In the genomic region with DNA sequence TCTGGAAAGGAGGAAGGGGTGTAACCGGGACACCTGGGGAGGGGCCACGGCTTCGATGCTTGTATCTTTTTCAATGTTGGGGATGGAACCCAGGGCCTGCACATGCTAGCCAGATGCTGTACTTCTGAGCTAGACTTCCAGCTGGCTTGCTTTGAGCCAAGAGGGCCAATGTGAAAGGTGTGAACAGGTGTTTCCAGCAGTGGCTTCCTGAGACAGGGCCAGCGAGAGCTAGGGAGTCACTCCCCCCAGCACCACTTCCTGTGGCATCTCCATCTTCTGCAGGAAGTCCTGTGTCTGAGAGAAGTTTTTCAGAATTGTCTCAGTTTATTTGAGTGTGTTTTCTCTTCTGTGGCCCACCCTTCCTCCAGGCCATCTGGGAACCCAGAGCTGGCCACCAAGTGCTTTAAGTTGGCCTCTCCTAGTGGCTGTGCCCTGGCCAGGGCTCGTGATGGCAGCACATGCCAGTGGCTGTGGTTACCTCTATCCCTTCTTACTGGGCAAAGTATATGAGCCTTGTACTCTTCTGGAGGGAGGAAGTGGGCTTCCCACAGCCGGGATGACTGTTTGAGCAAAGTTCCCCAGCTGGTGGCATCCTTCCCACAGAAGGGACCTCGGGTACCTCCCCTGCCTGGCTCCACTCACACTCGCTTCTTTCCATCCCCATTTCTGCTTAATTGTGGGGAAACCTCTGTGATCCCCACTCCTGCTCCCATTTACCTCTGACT, we compare ENCODE assay signal across 9 mouse cellular contexts. TPM values are rescaled to one million over a fixed set of nuclear protein-coding genes. Genes with fewer than 3 reads are reported as not detected.
DNase-seq lines count a peak whose midpoint lies in the region; ATAC-seq and TF ChIP-seq lines count a peak whose summit lies in the region.
"Had no signal": no experiment of that assay in that cellular context is flagged by ENCODE, and none has a peak within 500 bp of the region (broad histone marks: within the 10 kb centered on the region; RNA-seq: fewer than 3 reads in every experiment).

No protein-coding gene starts in this region.

- 0 out of 2 replicates have a peak overlapping the region, but pooled peaks have one; percentile 19 for H3K27ac ChIP-seq in limb, embryonic 14.5 days (replicated peaks; ENCODE audit: low read depth, low read length)
- no peak overlapping the region for H3K27ac ChIP-seq in limb, embryonic 10.5 days
- H3K27ac ChIP-seq in limb, embryonic 15.5 days: peak overlapping the region; percentile 57
- no peak overlapping the region for H3K27ac ChIP-seq in forebrain, postnatal 0 days (ENCODE audit: low read depth, low read length)

- 73% methylated on average over 8 of the region's 8 CpGs for WGBS in limb, embryonic 14.5 days
- 87% methylated on average over 8 of the region's 8 CpGs for WGBS in limb, embryonic 10.5 days
- WGBS in limb, embryonic 15.5 days: 71% methylated on average over 8 of the region's 8 CpGs
- 83% methylated on average over 8 of the region's 8 CpGs for WGBS in forebrain, postnatal 0 days

- H3K27me3 ChIP-seq in limb, embryonic 14.5 days (ENCODE audit: control insufficient read depth, insufficient read depth, low read length): no peaks in the 10 kb centered on the region
- no peaks in the 10 kb centered on the region for H3K27me3 ChIP-seq in limb, embryonic 10.5 days (ENCODE audit: low read depth, poor library complexity, severe bottlenecking)
- H3K27me3 ChIP-seq in limb, embryonic 15.5 days: no peaks in the 10 kb centered on the region
- no peaks in the 10 kb centered on the region for H3K27me3 ChIP-seq in forebrain, postnatal 0 days (ENCODE audit: insufficient read depth, low read length)

- TF ChIP-seq CTCF in forebrain, postnatal 0 days (IDR thresholded peaks at IDR 0.05; ENCODE audit: low read depth): no peak

- H3K36me3 ChIP-seq in limb, embryonic 14.5 days (ENCODE audit: control insufficient read depth, insufficient read depth, low read length): peaks cover 12% of the 10 kb centered on the region
- H3K36me3 ChIP-seq in limb, embryonic 10.5 days: peaks cover 38% of the 10 kb centered on the region
- H3K36me3 ChIP-seq in limb, embryonic 15.5 days: peaks cover 34% of the 10 kb centered on the region
- no peaks in the 10 kb centered on the region for H3K36me3 ChIP-seq in forebrain, postnatal 0 days (ENCODE audit: insufficient read depth)

- no peak for DNase-seq in limb, embryonic 14.5 days (ENCODE audit: low spot score)
- DNase-seq in limb, embryonic 10.5 days (ENCODE audit: low spot score): no peak
- DNase-seq in thymus, adult 18-20 months: peak; percentile 65 to 77
- no peak for DNase-seq in urinary bladder, postnatal 4 days (ENCODE audit: low spot score in 2 of 2)
- DNase-seq in cerebellum, adult 18-20 months: no peak
- no peak for DNase-seq in forebrain, postnatal 0 days

- peaks cover 14% of the 10 kb centered on the region; the same call in 1 of the 2 replicates for H3K4me1 ChIP-seq in limb, embryonic 14.5 days (ENCODE audit: control insufficient read depth, insufficient read depth, low read length)
- H3K4me1 ChIP-seq in limb, embryonic 10.5 days: peaks cover 6% of the 10 kb centered on the region; the same call in 1 of the 2 replicates
- peaks cover 32% of the 10 kb centered on the region for H3K4me1 ChIP-seq in limb, embryonic 15.5 days
- no peaks in the 10 kb centered on the region for H3K4me1 ChIP-seq in forebrain, postnatal 0 days (ENCODE audit: insufficient read depth)

- no peak overlapping the region for H3K9ac ChIP-seq in limb, embryonic 14.5 days (ENCODE audit: low read depth, low read length, severe bottlenecking)
- no peak overlapping the region for H3K9ac ChIP-seq in limb, embryonic 15.5 days
- no peak overlapping the region for H3K9ac ChIP-seq in forebrain, postnatal 0 days

- no peak for ATAC-seq in limb, embryonic 14.5 days (ENCODE audit: low FRiP score, low read depth)
- ATAC-seq in activated CD4-positive, CD25-positive, alpha-beta regulatory T cell, adult 4 months: peak; percentile 92
- ATAC-seq in limb, embryonic 15.5 days (ENCODE audit: insufficient number of reproducible peaks, low FRiP score, low TSS enrichment, low read depth): no peak
- ATAC-seq in forebrain, postnatal 0 days: no peak

- H3K4me3 ChIP-seq in limb, embryonic 14.5 days (replicated peaks; ENCODE audit: low read length): no peak overlapping the region
- no peak overlapping the region for H3K4me3 ChIP-seq in limb, embryonic 10.5 days
- no peak overlapping the region for H3K4me3 ChIP-seq in limb, embryonic 15.5 days
- no peak overlapping the region for H3K4me3 ChIP-seq in forebrain, postnatal 0 days (ENCODE audit: low read depth, low read length)

- no peak for TF ChIP-seq POLR2A in limb, embryonic 14.5 days (IDR thresholded peaks at IDR 0.05; ENCODE audit: borderline replicate concordance, extremely low read depth, insufficient read depth, insufficient read length)

- H3K4me2 ChIP-seq in limb, embryonic 14.5 days (replicated peaks; ENCODE audit: low read depth, low read length, severe bottlenecking): no peak overlapping the region
- H3K4me2 ChIP-seq in limb, embryonic 15.5 days: no peak overlapping the region
- H3K4me2 ChIP-seq in forebrain, postnatal 0 days (ENCODE audit: low read depth): no peak overlapping the region

- H3K9me3 ChIP-seq in limb, embryonic 14.5 days (ENCODE audit: control insufficient read depth, low read length): no peaks in the 10 kb centered on the region
- no peaks in the 10 kb centered on the region for H3K9me3 ChIP-seq in limb, embryonic 10.5 days (replicated peaks)
- no peaks in the 10 kb centered on the region for H3K9me3 ChIP-seq in limb, embryonic 15.5 days
- H3K9me3 ChIP-seq in forebrain, postnatal 0 days (ENCODE audit: low read length): no peaks in the 10 kb centered on the region
- H3K9me3 ChIP-seq: G1E had no signal

RNA-seq across cellular contexts. Expression of a gene that starts 17.3 kb away (rescaled TPM):
- polyA plus RNA-seq in limb, embryonic 14.5 days (2012; rRNA removed): 98.1 and 116 TPM in 2 replicates
- polyA plus RNA-seq in limb, embryonic 14.5 days (2014; fragmentation: Nextera tagmentation; extraction: Ambion mirVana): 110 and 117 TPM in 2 replicates
- 128 and 132 TPM in 2 replicates for polyA plus RNA-seq in limb, embryonic 10.5 days (2016; fragmentation: Nextera tagmentation; extraction: Ambion mirVana)
- 10 to 100 TPM; 64.4 to 70.1 TPM for polyA plus RNA-seq in activated CD4-positive, CD25-positive, alpha-beta regulatory T cell, adult 4 months (2017; shearing (Covaris generic))
- polyA plus RNA-seq in limb, embryonic 15.5 days (2015; fragmentation: Nextera tagmentation; extraction: Ambion mirVana): 95.0 and 102 TPM in 2 replicates
- 103 and 109 TPM in 2 replicates for total RNA-seq in forebrain, postnatal 0 days (2014; rRNA removed)
- polyA plus RNA-seq in forebrain, postnatal 0 days (2015; fragmentation: Nextera tagmentation; extraction: Ambion mirVana): 160 and 179 TPM in 2 replicates

RNA-seq across cellular contexts. Expression of a gene that starts 30.4 kb away (rescaled TPM):
- polyA plus RNA-seq in limb, embryonic 14.5 days (2012; rRNA removed): 48.3 and 59.6 TPM in 2 replicates
- polyA plus RNA-seq in limb, embryonic 14.5 days (2014; fragmentation: Nextera tagmentation; extraction: Ambion mirVana): 19.3 and 22.1 TPM in 2 replicates
- 12.8 and 15.0 TPM in 2 replicates for polyA plus RNA-seq in limb, embryonic 10.5 days (2016; fragmentation: Nextera tagmentation; extraction: Ambion mirVana)
- 10 to 100 TPM; 17.4 to 21.9 TPM for polyA plus RNA-seq in activated CD4-positive, CD25-positive, alpha-beta regulatory T cell, adult 4 months (2017; shearing (Covaris generic))
- polyA plus RNA-seq in limb, embryonic 15.5 days (2015; fragmentation: Nextera tagmentation; extraction: Ambion mirVana): 13.8 and 14.6 TPM in 2 replicates
- 5.5 TPM in 2 replicates for total RNA-seq in forebrain, postnatal 0 days (2014; rRNA removed)
- polyA plus RNA-seq in forebrain, postnatal 0 days (2015; fragmentation: Nextera tagmentation; extraction: Ambion mirVana): 1.0 and 1.8 TPM in 2 replicates

RNA-seq across cellular contexts. Expression of a gene that starts 46.7 kb away (rescaled TPM):
- polyA plus RNA-seq in limb, embryonic 14.5 days (2012; rRNA removed): 45.1 and 51.3 TPM in 2 replicates
- 92.7 and 98.2 TPM in 2 replicates for polyA plus RNA-seq in limb, embryonic 14.5 days (2014; fragmentation: Nextera tagmentation; extraction: Ambion mirVana)
- 95.3 and 123 TPM in 2 replicates for polyA plus RNA-seq in limb, embryonic 10.5 days (2016; fragmentation: Nextera tagmentation; extraction: Ambion mirVana)
- polyA plus RNA-seq in activated CD4-positive, CD25-positive, alpha-beta regulatory T cell, adult 4 months (2017; shearing (Covaris generic)): 100 to 1,000 TPM; 119 to 154 TPM
- polyA plus RNA-seq in limb, embryonic 15.5 days (2015; fragmentation: Nextera tagmentation; extraction: Ambion mirVana): 168 and 181 TPM in 2 replicates
- total RNA-seq in forebrain, postnatal 0 days (2014; rRNA removed): 59.2 and 70.1 TPM in 2 replicates
- 88.7 and 213 TPM in 2 replicates for polyA plus RNA-seq in forebrain, postnatal 0 days (2015; fragmentation: Nextera tagmentation; extraction: Ambion mirVana)

RNA-seq across cellular contexts. Expression of a gene that starts 57.1 kb away (rescaled TPM):
- polyA plus RNA-seq in limb, embryonic 14.5 days (2012; rRNA removed): 49.7 and 51.4 TPM in 2 replicates
- 58.5 and 60.1 TPM in 2 replicates for polyA plus RNA-seq in limb, embryonic 14.5 days (2014; fragmentation: Nextera tagmentation; extraction: Ambion mirVana)
- polyA plus RNA-seq in limb, embryonic 10.5 days (2016; fragmentation: Nextera tagmentation; extraction: Ambion mirVana): 93.9 and 99.0 TPM in 2 replicates
- 10 to 100 TPM; 40.8 to 49.2 TPM for polyA plus RNA-seq in activated CD4-positive, CD25-positive, alpha-beta regulatory T cell, adult 4 months (2017; shearing (Covaris generic))
- polyA plus RNA-seq in limb, embryonic 15.5 days (2015; fragmentation: Nextera tagmentation; extraction: Ambion mirVana): 60.0 and 62.7 TPM in 2 replicates
- 69.0 and 78.2 TPM in 2 replicates for total RNA-seq in forebrain, postnatal 0 days (2014; rRNA removed)
- 62.5 and 72.8 TPM in 2 replicates for polyA plus RNA-seq in forebrain, postnatal 0 days (2015; fragmentation: Nextera tagmentation; extraction: Ambion mirVana)

Comparison
In these comparisons a context has a peak if more than half of its experiments do, and no peak if none do; other contexts are left out.
1. H3K27ac ChIP-seq: peak in limb, embryonic 14.5 days (single experiment) and limb, embryonic 15.5 days (single experiment); none in limb, embryonic 10.5 days (single experiment) and forebrain, postnatal 0 days (single experiment).
2. DNase-seq: peak in thymus, adult 18-20 months (2 of 2); none in limb, embryonic 14.5 days (single experiment), limb, embryonic 10.5 days (single experiment), urinary bladder, postnatal 4 days (0 of 2), cerebellum, adult 18-20 months (0 of 2) and forebrain, postnatal 0 days (single experiment).